Mouse (Mus musculus) limb, embryonic 14.5 days (tissue): Measurements from ENCODE around the gene Smarcad1. TPM values are rescaled to one million over a fixed set of nuclear protein-coding genes. Genes with fewer than 3 reads are reported as not detected.
"Not testable (repeated sequence)": the region's sequence is repeated elsewhere in the genome, so short reads cannot be mapped to it uniquely, and the experiment has no call there.

ENCODE experiments used
- ATAC-seq: fragments of 200-750 bp; cut with Nextera tagmentation; 2 replicates; pipeline ENCODE4 v1.8.0; 2017; ENCODE audit warnings: low read depth, moderate number of reproducible peaks, moderate TSS enrichment; ENCODE audit not compliant: low FRiP score
- DNase-seq: peaks from one replicate; pipeline ENCODE4 v3.0.0-alpha.2; 2015; ENCODE audit warnings: low spot score
- H3K27ac ChIP-seq: fragments of 300-500 bp; sonication (generic); replicated peaks from 2 replicates; pipeline ENCODE4 v1.5.1; 2014; ENCODE audit warnings: low read depth, mild to moderate bottlenecking, low read length, moderate library complexity, mixed read lengths
- H3K27me3 ChIP-seq: fragments of 300-500 bp; sonication (generic); 2 replicates; pipeline ENCODE4 v1.6.1; 2014; ENCODE audit warnings: low read length, mixed read lengths; ENCODE audit not compliant: control insufficient read depth, insufficient read depth
- H3K36me3 ChIP-seq: fragments of 300-500 bp; sonication (generic); 2 replicates; pipeline ENCODE4 v1.6.1; 2014; ENCODE audit warnings: mild to moderate bottlenecking, low read length, moderate library complexity, mixed read lengths; ENCODE audit not compliant: control insufficient read depth, insufficient read depth
- H3K4me1 ChIP-seq: fragments of 300-500 bp; sonication (generic); 2 replicates; pipeline ENCODE4 v1.6.1; 2014; ENCODE audit warnings: antibody characterized with exemption, low read length, mixed read lengths; ENCODE audit not compliant: control insufficient read depth, insufficient read depth
- H3K4me2 ChIP-seq: fragments of 300-500 bp; sonication (generic); replicated peaks from 2 replicates; pipeline ENCODE4 v1.6.1; 2014; ENCODE audit warnings: low read depth, mild to moderate bottlenecking, low read length, moderate library complexity; ENCODE audit not compliant: severe bottlenecking
- H3K4me3 ChIP-seq: fragments of 300-500 bp; sonication (generic); replicated peaks from 2 replicates; pipeline ENCODE4 v1.5.1; 2014; ENCODE audit warnings: low read length
- H3K9ac ChIP-seq: fragments of 300-500 bp; sonication (generic); 2 replicates; pipeline ENCODE4 v1.6.1; 2014; ENCODE audit warnings: mild to moderate bottlenecking, low read depth, low read length, moderate library complexity; ENCODE audit not compliant: severe bottlenecking
- H3K9me3 ChIP-seq: fragments of 300-500 bp; sonication (generic); 2 replicates; pipeline ENCODE4 v1.6.1; 2016; ENCODE audit warnings: low read length; ENCODE audit not compliant: control insufficient read depth
- POLR2A ChIP-seq: fragments of 200-500 bp; IDR thresholded peaks from 2 replicates; pipeline ENCODE4 v1.8.0; 2012; ENCODE audit warnings: inconsistent platforms, mild to moderate bottlenecking, moderate library complexity, borderline replicate concordance; ENCODE audit not compliant: insufficient read depth, insufficient read length; ENCODE audit errors: extremely low read depth
- WGBS: fragments of 180-500 bp; shearing (Covaris S2); extraction: QIAGEN DNeasy Blood & Tissue Kit; methylation state at CpG from one replicate; pipeline ENCODE4 v1.1.7; 2014; 5-methylcytosine and 5-hydroxymethylcytosine counted together
- polyA plus RNA-seq, 2 experiments: library from polyadenylated mRNA; depleted of rRNA in 1 of 2; stranded (reverse) in 1 of 2; unstranded in 1 of 2; fragments of >200 nt; fragmentation: Nextera tagmentation in 1 of 2; extraction: Ambion mirVana in 1 of 2; gene quantifications; 2 replicates each; pipeline versions ENCODE4 v1.2.1 to v1.2.3; 2012 to 2014

The Smarcad1 gene
- 53.3 and 54.8 TPM in 2 replicates for polyA plus RNA-seq (2012; rRNA removed)
- 53.3 and 66.7 TPM in 2 replicates for polyA plus RNA-seq (2014; fragmentation: Nextera tagmentation; extraction: Ambion mirVana)

DNA sequence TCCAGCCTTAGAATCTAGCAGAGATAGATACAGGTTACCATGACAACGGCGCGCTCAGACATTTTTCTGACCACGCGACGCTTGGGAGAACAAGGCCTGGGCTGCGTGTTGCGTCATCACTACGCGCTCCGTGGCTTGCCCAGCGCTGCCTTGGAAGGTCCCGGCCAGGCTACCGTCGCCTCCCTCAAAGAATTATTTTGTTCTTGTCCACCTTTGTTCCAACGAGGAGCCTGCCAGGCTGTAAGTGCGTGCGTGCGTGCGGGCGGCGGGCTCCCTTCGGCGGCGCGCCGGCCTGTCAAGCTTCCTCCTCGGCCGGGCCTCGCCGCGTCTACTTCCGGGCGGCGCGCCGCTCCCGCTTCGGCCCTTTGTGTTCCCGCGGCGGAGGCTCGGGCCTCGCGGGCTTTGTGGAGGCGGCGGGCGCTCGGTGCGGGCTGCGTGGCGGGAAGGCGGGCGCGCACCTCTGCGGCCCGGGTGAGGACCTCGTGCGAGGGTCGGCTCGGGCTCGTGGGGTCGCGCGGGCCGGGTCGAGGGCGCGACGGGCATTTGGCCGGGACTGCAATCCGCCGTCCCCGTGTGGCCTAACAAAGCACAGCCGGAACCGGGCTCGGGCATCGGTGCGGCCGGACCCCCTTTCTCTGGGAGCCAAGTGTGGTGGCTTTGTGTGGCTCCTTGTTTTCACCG is at the start of gene Smarcad1:
Gene Smarcad1 (plus strand): TSS at position 93 of the 681 bp plus-strand sequence.
- H3K27me3 ChIP-seq, result no peaks in the 10 kb centered on the region
- H3K27ac ChIP-seq, result peak within 1 kb of the TSS; percentile 98
- WGBS, result under 1% methylated on average over 59 of the region's 81 CpGs
- peak; percentile 98 for DNase-seq
- H3K4me1 ChIP-seq, result no peaks in the 10 kb centered on the region
- peaks cover 32% of the 10 kb centered on the region for H3K36me3 ChIP-seq
- H3K4me3 ChIP-seq, result peak within 1 kb of the TSS; percentile 89
- TF ChIP-seq POLR2A, result 0 out of 2 replicates have a peak, but pooled peaks have one; percentile 24
- H3K4me2 ChIP-seq, result peak within 1 kb of the TSS; percentile 63
- peak; percentile 95 for ATAC-seq
- no peaks in the 10 kb centered on the region for H3K9me3 ChIP-seq
- H3K9ac ChIP-seq, result peak within 1 kb of the TSS; percentile 98

DNA sequence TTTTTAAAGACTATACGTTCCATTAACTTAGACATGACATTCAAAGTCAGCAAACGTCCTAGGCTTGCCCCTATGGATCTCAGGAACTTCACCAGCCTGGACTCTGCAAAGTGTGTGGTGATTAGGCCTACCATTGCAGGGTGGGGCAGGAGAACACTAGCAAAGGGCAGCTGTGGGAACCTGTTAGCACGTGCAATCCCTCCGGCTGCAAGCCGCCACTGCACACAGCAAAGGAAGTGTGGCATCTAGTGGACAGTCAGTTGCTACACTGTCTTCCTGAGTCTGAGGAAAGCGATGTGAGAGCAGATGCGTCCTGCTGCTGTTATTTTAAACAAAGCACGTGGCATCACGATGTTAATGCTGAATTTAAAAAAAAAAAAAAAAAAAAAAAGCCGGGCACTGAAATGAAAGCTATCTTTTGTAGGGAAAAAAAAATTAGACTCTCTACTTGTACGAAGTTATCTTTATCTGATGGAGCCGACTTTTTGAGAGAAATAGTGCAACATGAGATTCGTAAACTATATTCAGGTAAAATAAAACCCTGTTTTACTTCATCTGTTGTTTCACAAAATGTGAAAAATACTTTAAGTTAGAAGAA is 45.5 kb upstream of the Smarcad1 start:
- Histone ChIP-seq H3K4me1 (no peaks in the 10 kb centered on the region), H3K27ac (no peak overlapping the region), H3K36me3 (no peaks in the 10 kb centered on the region), H3K9me3 (no peaks in the 10 kb centered on the region), H3K4me2 (no peak overlapping the region), H3K27me3 (no peaks in the 10 kb centered on the region), H3K9ac (no peak overlapping the region), H3K4me3 (no peak overlapping the region)
- ATAC-seq (no peak), DNase-seq (no peak)
- TF ChIP-seq POLR2A, result no peak
- 47% methylated on average over 13 of the region's 13 CpGs for WGBS

DNA sequence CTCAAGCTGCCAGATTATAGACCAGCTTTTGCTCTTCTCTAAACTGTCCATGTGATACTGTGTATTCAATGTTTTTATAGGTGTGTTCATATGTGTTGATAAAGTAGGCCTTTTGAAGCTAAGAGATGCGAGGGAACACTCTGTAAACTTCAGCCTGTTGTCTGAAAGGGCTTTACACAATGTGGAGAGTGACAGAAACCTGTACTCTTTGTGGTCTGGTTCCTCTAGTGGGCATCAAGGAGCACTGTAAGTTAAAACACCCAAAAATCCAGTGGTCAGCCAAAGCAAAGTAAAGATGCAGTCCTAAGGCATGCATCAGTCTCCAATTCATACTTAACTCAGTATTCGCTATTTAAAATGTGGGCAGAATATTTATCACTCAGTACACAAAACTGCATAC is 44.6 kb upstream of the Smarcad1 start:
- WGBS, result 83% methylated on average over 2 of the region's 2 CpGs
- ATAC-seq (no peak), DNase-seq (no peak)

GRCm38 (mm10) chr6:65000757-65001156 is 41.6 kb upstream of the Smarcad1 start:
- not testable (repeated sequence) for H3K9me3 ChIP-seq, H3K27me3 ChIP-seq, H3K4me2 ChIP-seq, H3K27ac ChIP-seq, DNase-seq, H3K9ac ChIP-seq, H3K36me3 ChIP-seq, H3K4me1 ChIP-seq, ATAC-seq, H3K4me3 ChIP-seq
- WGBS, result 77% methylated on average over 5 of the region's 5 CpGs

More for the DNA sequence above, 44.6 kb upstream of the Smarcad1 start:
- H3K9ac ChIP-seq, result no peak overlapping the region
- no peak overlapping the region for H3K4me3 ChIP-seq
- H3K27me3 ChIP-seq, result no peaks in the 10 kb centered on the region
- no peak overlapping the region for H3K4me2 ChIP-seq
- no peak overlapping the region for H3K27ac ChIP-seq
- no peaks in the 10 kb centered on the region for H3K4me1 ChIP-seq
- H3K9me3 ChIP-seq, result no peaks in the 10 kb centered on the region
- no peak for TF ChIP-seq POLR2A
- H3K36me3 ChIP-seq, result no peaks in the 10 kb centered on the region

- DNase-seq (no peak), ATAC-seq (no peak)
- WGBS, result 73% methylated on average over 3 of the region's 3 CpGs
- Histone ChIP-seq H3K9me3 (no peaks in the 10 kb centered on the region), H3K9ac (no peak overlapping the region), H3K27ac (no peak overlapping the region), H3K4me3 (no peak overlapping the region), H3K36me3 (no peaks in the 10 kb centered on the region), H3K4me1 (no peaks in the 10 kb centered on the region), H3K27me3 (no peaks in the 10 kb centered on the region), H3K4me2 (no peak overlapping the region)
- no peak for TF ChIP-seq POLR2A
Measured at GRCm38 (mm10) chr6:65002196-65002595, 40.2 kb upstream of the Smarcad1 start.
